Mouse (Mus musculus) neutrophil, adult 59 days (primary cell): ENCODE data around the gene Als2. TPM values are rescaled to one million over a fixed set of nuclear protein-coding genes. Genes with fewer than 3 reads are reported as not detected.

ENCODE experiments used
- total RNA-seq, 2 experiments: library from RNA; stranded (reverse); gene quantifications; 1 replicate in 1 of 2; 2 replicates in 1 of 2; pipeline ENCODE4 v1.2.4; 2023

Gene Als2
- total RNA-seq, result 1 to 10 TPM; 6.3 to 6.8 TPM

DNA sequence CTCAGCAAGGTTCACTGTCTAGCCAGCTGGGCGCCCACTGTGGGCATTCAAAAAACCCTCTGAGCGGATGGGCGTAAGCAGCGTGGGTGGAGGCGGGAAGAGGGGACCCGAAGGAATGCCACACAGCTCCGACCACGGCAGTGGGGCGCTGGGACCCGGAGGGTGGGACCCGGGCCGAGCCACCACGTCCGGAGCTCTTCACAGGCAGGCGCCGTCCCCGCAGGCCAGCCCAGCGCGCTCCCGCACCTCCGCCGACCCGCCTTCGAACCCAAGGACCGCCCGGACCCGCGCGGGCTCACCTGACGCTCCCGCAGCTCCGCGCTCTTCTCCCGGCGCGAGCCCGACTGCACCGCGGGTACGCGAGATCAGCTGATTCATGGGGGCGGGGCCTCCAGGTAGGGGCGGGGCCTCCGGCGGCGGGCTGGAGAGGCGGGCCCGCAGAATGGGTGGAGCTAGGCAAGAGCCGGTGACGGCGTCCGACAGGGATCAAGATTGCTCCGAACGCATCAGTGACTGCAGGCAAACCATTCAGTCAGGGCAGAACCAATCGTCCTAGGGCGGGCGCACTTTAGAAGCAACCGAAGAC is at the start of gene Als2:
Als2 (minus strand) TSS at position 376 of the 586 bp plus-strand sequence.

GRCm38 (mm10) chr1:59256751-59257231 is 19.8 kb upstream of the Als2 start, which contains the start of gene Cdk15:
Gene Cdk15, plus strand, starts transcription at chr1:59256906.

GRCm38 (mm10) chr1:59163030-59163461 is 74.0 kb downstream of the Als2 start, which contains the start of gene Mpp4:
Gene Mpp4, minus strand, starts transcription at chr1:59163389.

DNA sequence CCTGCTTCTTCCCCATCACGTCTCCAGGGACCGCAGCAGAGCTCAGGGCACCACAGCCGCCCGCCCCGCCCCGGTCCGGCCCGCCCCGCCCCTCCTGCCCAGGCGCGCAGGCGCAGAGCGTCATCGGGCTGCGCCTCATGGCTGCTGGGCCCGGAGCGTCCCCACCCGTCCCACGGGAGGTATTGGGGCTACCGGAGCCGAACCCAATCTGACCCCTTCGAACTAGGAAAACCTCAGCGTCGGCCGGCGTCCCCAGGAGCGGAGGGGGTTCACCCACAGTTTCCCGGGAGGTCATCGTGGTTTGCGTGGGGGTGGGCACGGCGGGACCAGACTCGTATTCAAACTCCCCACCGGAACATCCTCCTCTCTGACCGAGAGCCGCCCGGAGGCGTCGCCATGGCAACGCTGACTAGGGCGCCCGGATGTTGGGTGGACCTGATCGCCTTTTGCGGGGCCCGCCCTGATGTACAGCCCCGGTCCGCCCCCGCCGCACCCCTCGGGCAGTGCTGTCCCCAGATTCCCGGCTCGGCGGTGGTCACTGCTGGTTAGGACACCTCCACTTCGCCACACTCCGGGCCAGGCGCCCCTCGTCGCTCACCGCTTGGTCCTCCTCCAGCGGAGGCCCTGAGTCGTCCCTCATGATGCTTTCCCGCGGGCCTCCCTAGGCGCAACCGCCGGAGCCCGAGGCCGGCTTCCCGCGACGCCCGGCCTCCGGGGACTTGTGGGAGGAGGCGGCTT is 117.1 kb downstream of the Als2 start, which contains the start of gene Tmem237:
Tmem237 (minus strand) TSS at position 689 of the 738 bp plus-strand sequence.

Other genes starting within 250 kb of the Als2 start
- gene C2cd6, start 142.3 kb downstream of the Als2 start, total RNA-seq, result not detected
- 1 to 10 TPM; 3.1 to 5.4 TPM for gene Tmem237, start 116.8 kb downstream of the Als2 start, total RNA-seq
- under 1 TPM; 0.15 to 0.40 TPM for gene Mpp4, start 73.8 kb downstream of the Als2 start, total RNA-seq
- not detected for gene Cdk15, start 19.7 kb upstream of the Als2 start, total RNA-seq
- gene Fzd7, start 245.2 kb upstream of the Als2 start, total RNA-seq, result 1 to 10 TPM; 3.0 to 3.3 TPM